Mouse (Mus musculus): ENCODE data around the gene Zfp385a. TPM values are rescaled to one million over a fixed set of nuclear protein-coding genes. Genes with fewer than 3 reads are reported as not detected.
A peak's percentile ranks its signal among the peaks of the same experiment; 100 is the strongest.

Gene Zfp385a
- polyA plus RNA-seq, 1 experiment from 2014 or later = 3.1 TPM

- H3K36me3 ChIP-seq (ENCODE audit: control insufficient read depth, insufficient read depth) = no peaks in the 10 kb centered on the region
- no peaks in the 10 kb centered on the region for H3K4me1 ChIP-seq (replicated peaks; ENCODE audit: control insufficient read depth, insufficient read depth, low read length)
- under 1% methylated on average over 19 of the region's 26 CpGs for WGBS
- no peak overlapping the region for H3K27ac ChIP-seq (ENCODE audit: low read depth, low read length)
- peak overlapping the region; percentile 64 for H3K4me3 ChIP-seq (ENCODE audit: low read depth, low read length)
- H3K9ac ChIP-seq (ENCODE audit: low read depth, low read length) = peak overlapping the region; percentile 64
- H3K27me3 ChIP-seq (replicated peaks; ENCODE audit: control insufficient read depth, insufficient read depth, low read length) = 0 out of 2 replicates have a peak, but pooled peaks cover 7% of the 10 kb centered on the region
- H3K9me3 ChIP-seq (ENCODE audit: control insufficient read depth) = no peaks in the 10 kb centered on the region
- peak; percentile 17; the same call in 1 of the 2 replicates for ATAC-seq
- peak overlapping the region; percentile 95 for H3K4me2 ChIP-seq (replicated peaks; ENCODE audit: low read depth)
- TF ChIP-seq CTCF (IDR thresholded peaks at IDR 0.05; ENCODE audit: low read depth) = no peak
These were observed 16.8 kb downstream of the Zfp385a start for GRCm38 (mm10) chr15:103323070-103323454.

- no peak for TF ChIP-seq CTCF (IDR thresholded peaks at IDR 0.05; ENCODE audit: low read depth)
- WGBS = 72% methylated on average over 4 of the region's 4 CpGs
- no peak overlapping the region for H3K27ac ChIP-seq (ENCODE audit: low read depth, low read length)
- no peaks in the 10 kb centered on the region for H3K9me3 ChIP-seq (ENCODE audit: control insufficient read depth)
- no peak for ATAC-seq
- peak overlapping the region; percentile 95 for H3K4me2 ChIP-seq (replicated peaks; ENCODE audit: low read depth)
- no peaks in the 10 kb centered on the region for H3K4me1 ChIP-seq (replicated peaks; ENCODE audit: control insufficient read depth, insufficient read depth, low read length)
- no peaks in the 10 kb centered on the region for H3K36me3 ChIP-seq (ENCODE audit: control insufficient read depth, insufficient read depth)
- no peak overlapping the region for H3K4me3 ChIP-seq (ENCODE audit: low read depth, low read length)
- H3K9ac ChIP-seq (ENCODE audit: low read depth, low read length) = no peak overlapping the region
- H3K27me3 ChIP-seq (replicated peaks; ENCODE audit: control insufficient read depth, insufficient read depth, low read length) = 0 out of 2 replicates have a peak, but pooled peaks cover 3% of the 10 kb centered on the region
These were observed 17.5 kb downstream of the Zfp385a start for GRCm38 (mm10) chr15:103322396-103322795.

GRCm38 (mm10) chr15:103321076-103321475, 18.8 kb downstream of the Zfp385a start:
- no peak overlapping the region for H3K4me2 ChIP-seq (replicated peaks; ENCODE audit: low read depth)
- H3K4me1 ChIP-seq (replicated peaks; ENCODE audit: control insufficient read depth, insufficient read depth, low read length) = no peaks in the 10 kb centered on the region
- no peak overlapping the region for H3K9ac ChIP-seq (ENCODE audit: low read depth, low read length)
- H3K36me3 ChIP-seq (ENCODE audit: control insufficient read depth, insufficient read depth) = no peaks in the 10 kb centered on the region
- ATAC-seq = no peak
- no peak overlapping the region for H3K27ac ChIP-seq (ENCODE audit: low read depth, low read length)
- H3K9me3 ChIP-seq (ENCODE audit: control insufficient read depth) = no peaks in the 10 kb centered on the region
- 0 out of 2 replicates have a peak, but pooled peaks cover 3% of the 10 kb centered on the region for H3K27me3 ChIP-seq (replicated peaks; ENCODE audit: control insufficient read depth, insufficient read depth, low read length)
- WGBS = 74% methylated on average over 1 of the region's 1 CpGs
- TF ChIP-seq CTCF (IDR thresholded peaks at IDR 0.05; ENCODE audit: low read depth) = peak; percentile 69
- no peak overlapping the region for H3K4me3 ChIP-seq (ENCODE audit: low read depth, low read length)

- H3K27me3 ChIP-seq (replicated peaks; ENCODE audit: control insufficient read depth, insufficient read depth, low read length) = 0 out of 2 replicates have a peak, but pooled peaks cover 3% of the 10 kb centered on the region
- no peak overlapping the region for H3K9ac ChIP-seq (ENCODE audit: low read depth, low read length)
- H3K27ac ChIP-seq (ENCODE audit: low read depth, low read length) = no peak overlapping the region
- no peak for TF ChIP-seq CTCF (IDR thresholded peaks at IDR 0.05; ENCODE audit: low read depth)
- ATAC-seq = no peak
- H3K4me3 ChIP-seq (ENCODE audit: low read depth, low read length) = no peak overlapping the region
- H3K9me3 ChIP-seq (ENCODE audit: control insufficient read depth) = no peaks in the 10 kb centered on the region
- H3K4me2 ChIP-seq (replicated peaks; ENCODE audit: low read depth) = no peak overlapping the region
- 67% methylated on average over 3 of the region's 3 CpGs for WGBS
- H3K4me1 ChIP-seq (replicated peaks; ENCODE audit: control insufficient read depth, insufficient read depth, low read length) = 0 out of 2 replicates have a peak, but pooled peaks cover 4% of the 10 kb centered on the region
- H3K36me3 ChIP-seq (ENCODE audit: control insufficient read depth, insufficient read depth) = no peaks in the 10 kb centered on the region
These were observed 21.6 kb downstream of the Zfp385a start for GRCm38 (mm10) chr15:103318201-103318816.

- no peak for TF ChIP-seq CTCF (IDR thresholded peaks at IDR 0.05; ENCODE audit: low read depth)
- Histone ChIP-seq H3K4me1 (replicated peaks; ENCODE audit: control insufficient read depth, insufficient read depth, low read length) (0 out of 2 replicates have a peak, but pooled peaks cover 4% of the 10 kb centered on the region), H3K9me3 (ENCODE audit: control insufficient read depth) (no peaks in the 10 kb centered on the region), H3K9ac (ENCODE audit: low read depth, low read length) (no peak overlapping the region), H3K36me3 (ENCODE audit: control insufficient read depth, insufficient read depth) (no peaks in the 10 kb centered on the region), H3K27ac (ENCODE audit: low read depth, low read length) (no peak overlapping the region), H3K27me3 (replicated peaks; ENCODE audit: control insufficient read depth, insufficient read depth, low read length) (0 out of 2 replicates have a peak, but pooled peaks cover 3% of the 10 kb centered on the region), H3K4me2 (replicated peaks; ENCODE audit: low read depth) (no peak overlapping the region), H3K4me3 (ENCODE audit: low read depth, low read length) (no peak overlapping the region)
- no peak for ATAC-seq
- 92% methylated on average over 8 of the region's 8 CpGs for WGBS
These were observed 22.2 kb downstream of the Zfp385a start for GRCm38 (mm10) chr15:103317731-103318130.

GRCm38 (mm10) chr15:103317120-103317519, 22.8 kb downstream of the Zfp385a start:
- TF ChIP-seq CTCF (IDR thresholded peaks at IDR 0.05; ENCODE audit: low read depth) = no peak
- H3K9me3 ChIP-seq (ENCODE audit: control insufficient read depth) = no peaks in the 10 kb centered on the region
- no peak overlapping the region for H3K4me3 ChIP-seq (ENCODE audit: low read depth, low read length)
- H3K4me2 ChIP-seq (replicated peaks; ENCODE audit: low read depth) = no peak overlapping the region
- ATAC-seq = no peak
- no peak overlapping the region for H3K9ac ChIP-seq (ENCODE audit: low read depth, low read length)
- H3K4me1 ChIP-seq (replicated peaks; ENCODE audit: control insufficient read depth, insufficient read depth, low read length) = 0 out of 2 replicates have a peak, but pooled peaks cover 4% of the 10 kb centered on the region
- 0 out of 2 replicates have a peak, but pooled peaks cover 3% of the 10 kb centered on the region for H3K27me3 ChIP-seq (replicated peaks; ENCODE audit: control insufficient read depth, insufficient read depth, low read length)
- H3K27ac ChIP-seq (ENCODE audit: low read depth, low read length) = no peak overlapping the region
- no peaks in the 10 kb centered on the region for H3K36me3 ChIP-seq (ENCODE audit: control insufficient read depth, insufficient read depth)

All from intestine, postnatal 0 days (tissue).